Mouse (Mus musculus) G1E (cell line): Measurements from ENCODE around the gene Gng7.

Experiments used
- CTCF ChIP-seq: IDR thresholded peaks from 2 replicates; pipeline ENCODE4 v1.5.1; 2012; ENCODE audit warnings: low read depth, low read length, inconsistent platforms, mixed read lengths
- GATA1 ChIP-seq: IDR thresholded peaks from 2 replicates; pipeline ENCODE4 v1.6.1; 2012; ENCODE audit warnings: borderline replicate concordance, low read length, inconsistent platforms, mixed read lengths
- GATA2 ChIP-seq: IDR thresholded peaks from 2 replicates; pipeline ENCODE4 v1.6.1; 2012; ENCODE audit warnings: low read depth, low read length, inconsistent platforms, borderline replicate concordance
- POLR2AphosphoS5 ChIP-seq: IDR thresholded peaks from 2 replicates; pipeline ENCODE4 v1.6.1; 2012; ENCODE audit warnings: low read depth, low read length, inconsistent platforms; ENCODE audit not compliant: insufficient replicate concordance

DNA sequence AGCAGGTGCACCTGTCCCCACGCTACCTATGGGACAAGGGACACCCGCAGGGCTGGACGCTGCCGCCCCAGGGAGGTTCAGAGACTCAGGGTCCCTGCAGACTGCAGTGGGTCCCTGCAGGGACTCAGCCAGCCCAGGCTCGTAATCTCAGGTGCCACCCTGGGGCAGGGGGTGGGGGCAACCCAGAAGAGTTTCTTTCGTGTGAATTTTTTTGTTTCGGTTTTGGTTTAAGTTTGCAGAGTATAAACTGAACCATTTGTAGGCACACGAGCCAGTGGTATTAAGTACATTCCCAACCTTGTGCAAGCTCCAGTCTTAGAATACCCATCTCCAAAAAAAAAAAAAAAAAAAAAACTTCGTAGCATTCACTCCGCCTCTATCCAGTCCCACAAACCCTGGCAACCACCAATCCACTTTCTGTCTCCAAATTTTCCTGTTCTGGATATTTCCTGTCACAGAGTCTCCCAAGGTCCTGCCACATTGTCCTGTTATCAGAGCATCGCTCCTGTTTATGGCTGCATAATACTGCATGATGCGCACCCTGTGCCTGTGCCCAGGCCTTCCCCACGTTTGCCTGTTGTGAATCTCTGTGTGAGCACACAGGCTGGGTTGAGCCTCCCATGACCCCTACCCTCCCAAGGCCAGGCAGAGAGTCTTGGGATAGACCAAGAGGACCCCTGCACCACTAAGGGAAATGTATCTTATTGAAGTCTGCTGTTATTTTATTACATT, 28.6 kb downstream of the Gng7 start:
- TF ChIP-seq CTCF (no peak), POLR2AphosphoS5 (no peak), GATA1 (no peak), GATA2 (no peak)
